Mouse (Mus musculus): ENCODE measurements around the gene Nup88.

The Nup88 gene

DNA sequence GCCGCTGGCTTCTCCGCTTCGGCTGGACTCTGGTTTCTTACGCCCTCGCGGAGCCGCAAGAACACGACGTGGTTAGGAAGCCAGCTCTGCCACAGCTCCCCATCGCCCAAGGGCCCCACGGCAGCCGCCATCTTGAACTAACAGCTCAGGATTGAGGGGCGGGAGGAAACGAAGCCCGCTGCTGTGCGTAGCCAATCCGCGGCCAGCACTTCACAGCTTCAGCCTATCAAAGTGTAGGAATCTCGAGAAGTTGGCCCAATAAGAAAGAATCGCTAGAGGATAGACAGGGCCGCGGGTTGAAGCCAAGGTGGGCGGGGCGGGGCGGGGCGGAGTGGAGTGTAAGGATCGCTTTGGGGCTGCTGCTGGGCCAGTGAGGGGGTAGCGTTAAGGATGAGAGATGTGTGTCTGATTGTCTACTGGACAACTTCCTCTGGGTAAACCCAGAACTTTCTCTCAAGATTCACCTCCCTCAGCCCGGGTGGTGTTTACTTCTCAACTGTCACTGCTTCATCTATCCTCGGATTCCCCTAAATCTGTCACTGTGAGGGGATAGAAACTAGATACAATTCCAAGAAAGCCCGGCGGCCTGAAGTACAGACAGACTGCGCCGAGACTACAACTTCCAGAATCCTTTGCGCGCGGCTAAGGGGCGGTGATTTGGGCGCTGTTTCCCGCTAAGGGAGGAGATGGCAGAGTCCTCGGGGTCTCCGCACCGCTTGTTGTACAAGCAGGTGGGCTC lies at the start of gene Nup88, which contains the start of gene Rpain:
Gene Nup88, minus strand, starts transcription at position 153 of the 739 bp plus-strand sequence.
Gene Rpain, plus strand, starts transcription at position 393 of the 739 bp plus-strand sequence.
- DNase-seq (ENCODE audit: low read depth, low spot score), result peak; percentile 96

DNA sequence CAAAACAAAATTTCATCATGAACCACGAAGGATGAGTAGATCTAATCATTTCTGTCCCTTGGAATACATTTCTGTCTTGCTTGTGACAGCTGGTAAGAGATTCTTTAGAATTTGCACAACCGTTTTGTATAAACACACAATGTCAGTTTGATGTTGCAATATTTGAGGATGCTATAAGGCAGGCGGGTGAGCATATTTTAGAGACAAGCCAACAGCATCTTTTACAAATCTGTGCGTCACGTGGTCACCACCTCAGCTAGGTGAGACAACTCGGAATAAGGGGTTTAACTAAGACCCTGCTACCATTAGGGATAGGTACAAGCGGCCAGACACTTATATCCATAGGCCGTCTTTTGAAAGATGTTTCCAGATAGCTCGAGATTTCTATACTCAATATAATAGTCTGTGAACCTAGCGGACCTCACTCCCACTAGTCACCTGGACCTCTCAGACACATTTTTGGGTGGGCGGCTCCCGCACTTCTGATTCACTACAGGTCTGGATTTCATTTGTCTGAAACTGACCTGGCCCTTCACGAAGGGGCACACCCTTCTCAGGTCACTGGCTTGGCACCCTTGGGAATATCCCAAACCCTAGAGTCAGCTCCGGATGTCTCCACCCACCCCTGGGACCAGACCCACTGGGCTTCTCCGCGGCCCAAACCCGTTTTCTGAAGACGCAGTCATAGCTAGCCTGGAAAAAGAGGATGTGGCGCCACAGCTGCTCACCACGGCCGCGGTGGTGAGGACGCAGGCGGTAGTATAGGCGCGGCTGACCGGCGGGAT lies 48.8 kb upstream of the Nup88 start:
- no peak for DNase-seq (ENCODE audit: low read depth, low spot score)

DNA sequence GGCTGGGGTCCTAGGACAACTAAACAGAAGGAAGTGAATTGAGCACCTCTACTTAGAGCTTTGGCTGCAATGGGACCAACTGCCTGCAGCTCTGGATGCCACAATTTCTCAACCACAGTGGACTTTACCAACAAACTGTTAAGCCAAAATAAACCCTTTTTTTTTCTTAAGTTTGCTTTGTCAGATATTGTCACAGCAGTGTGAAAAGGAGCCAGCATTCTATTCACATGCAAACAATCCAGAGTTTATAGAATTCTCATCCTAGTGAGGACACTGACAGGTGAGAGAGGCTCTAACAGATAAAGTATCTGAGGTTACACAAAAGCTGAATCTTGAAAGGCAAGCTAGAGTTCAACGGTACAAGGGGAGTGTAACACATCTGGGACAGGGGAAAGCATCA lies 47.3 kb upstream of the Nup88 start:
- no peak for DNase-seq (ENCODE audit: low read depth, low spot score)

DNA sequence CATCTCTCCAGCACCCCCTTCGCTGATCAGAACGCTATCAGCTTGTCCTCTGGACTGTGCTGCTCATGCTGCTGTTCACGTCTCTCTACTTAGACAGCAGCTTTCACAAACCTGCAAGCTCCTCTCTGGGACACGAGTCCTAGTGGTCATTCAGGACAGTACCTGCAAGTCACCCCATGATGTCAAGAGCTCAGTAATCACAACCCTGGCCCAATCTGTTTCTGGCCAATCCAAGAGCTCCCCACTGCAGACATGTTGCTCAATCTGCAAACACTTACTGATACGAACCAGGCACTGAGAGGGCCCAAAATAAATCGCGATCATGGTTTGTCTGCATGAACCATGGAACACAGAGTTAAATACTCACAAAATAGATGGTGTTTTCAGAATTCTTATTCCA lies 43.0 kb upstream of the Nup88 start:
- DNase-seq (ENCODE audit: low read depth, low spot score), result no peak

DNA sequence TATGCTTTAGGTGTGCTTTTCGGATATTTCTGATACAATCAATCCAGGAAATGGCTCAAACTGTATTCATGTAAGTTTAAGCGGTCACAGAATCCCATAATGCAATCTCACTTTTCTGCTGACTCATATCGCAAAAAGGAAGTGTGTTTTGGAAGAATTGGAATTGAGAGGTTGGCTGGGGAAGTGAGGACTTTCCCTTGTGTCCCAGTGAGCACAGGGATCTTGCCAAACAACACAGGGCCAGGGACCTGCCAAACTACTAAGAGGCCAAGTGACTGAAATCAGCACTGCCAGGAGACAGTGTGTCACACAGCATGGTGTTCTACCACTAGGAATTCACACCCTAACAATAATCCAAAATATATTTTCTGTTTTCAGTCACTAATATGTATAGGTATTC lies 38.5 kb upstream of the Nup88 start:
- DNase-seq (ENCODE audit: low read depth, low spot score), result peak; percentile 64

DNA sequence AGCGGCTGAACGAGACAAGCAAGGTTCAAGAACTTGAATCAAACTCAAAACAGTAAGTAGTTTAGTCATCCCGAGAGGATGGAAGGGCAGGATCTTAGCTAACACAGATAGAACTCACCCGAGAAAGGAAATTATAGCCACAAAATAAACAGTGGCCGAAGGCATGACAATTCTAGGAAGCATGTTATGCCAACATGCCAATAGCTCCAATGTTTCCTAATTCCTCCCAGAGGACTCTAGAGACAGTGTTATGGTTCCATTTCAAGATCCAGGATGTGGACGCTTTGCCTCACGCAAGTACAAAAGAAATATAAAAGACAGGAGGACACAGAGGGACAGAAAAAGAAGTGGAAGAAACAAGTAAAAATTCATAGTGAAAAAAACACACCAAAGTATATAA lies 38.1 kb upstream of the Nup88 start:
- no peak for DNase-seq (ENCODE audit: low read depth, low spot score)

DNA sequence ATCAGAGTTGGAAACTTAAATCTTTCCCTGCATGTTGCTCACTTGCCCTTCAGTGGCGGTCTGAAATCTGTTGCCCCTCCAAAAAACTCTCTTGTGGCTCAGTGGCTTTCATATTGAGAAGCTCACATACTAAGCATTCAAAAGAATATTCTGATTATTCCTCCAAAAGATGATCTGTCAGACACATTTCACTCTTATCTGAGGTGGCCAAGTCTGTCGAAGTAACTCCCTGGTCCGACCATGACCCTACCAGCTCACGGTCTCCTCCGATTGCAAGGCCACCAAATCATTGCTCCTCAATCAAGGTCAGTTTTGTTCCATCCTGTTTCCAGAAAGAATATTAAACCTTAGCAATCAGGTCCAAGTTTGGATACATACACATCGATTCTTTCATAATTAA lies 37.3 kb upstream of the Nup88 start:
- no peak for DNase-seq (ENCODE audit: low read depth, low spot score)

DNA sequence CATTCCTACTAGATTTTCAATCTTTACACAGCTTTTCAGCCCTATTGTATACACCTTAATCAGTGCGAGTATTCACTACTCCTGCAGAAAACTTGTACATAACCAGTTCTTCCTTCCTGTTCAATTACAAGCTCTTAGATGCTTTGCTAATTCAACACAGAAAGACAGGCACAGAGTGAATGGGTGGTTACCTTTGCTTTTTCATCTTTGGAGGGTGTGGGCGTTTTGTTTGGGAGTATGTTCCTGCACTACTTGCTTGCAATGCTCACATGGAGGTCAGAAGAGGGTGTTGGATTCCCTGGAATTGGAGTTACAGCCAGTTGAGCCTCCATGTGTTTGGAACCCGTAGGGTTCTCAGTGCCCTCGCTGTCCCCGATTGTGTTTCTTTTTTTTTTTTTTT lies 35.3 kb upstream of the Nup88 start:
- no peak for DNase-seq (ENCODE audit: low read depth, low spot score)

DNA sequence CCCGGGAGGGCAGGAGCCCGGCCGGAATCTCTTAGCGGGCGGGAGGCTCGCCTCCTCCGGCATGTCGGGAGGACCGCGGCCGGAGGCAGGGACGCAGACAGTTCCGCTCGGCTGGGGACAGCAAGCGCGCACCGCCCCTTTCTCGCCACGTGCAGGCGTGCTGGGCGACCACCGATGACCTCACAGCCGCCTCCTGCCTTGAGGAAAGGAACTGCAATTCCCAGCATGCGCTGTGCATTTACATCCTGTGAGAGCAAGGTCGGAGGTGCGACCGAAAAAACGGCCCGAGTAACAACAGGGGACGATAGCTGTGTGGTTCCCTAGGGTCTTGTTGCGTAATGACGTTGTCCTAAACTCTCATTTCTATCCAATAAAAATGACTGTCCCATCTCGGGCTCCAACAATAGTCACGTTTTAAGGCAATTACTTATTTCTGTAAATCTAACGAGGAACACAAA lies 34.6 kb upstream of the Nup88 start, which contains the start of gene Dhx33:
Gene Dhx33, minus strand, starts transcription at position 122 of the 458 bp plus-strand sequence.
- DNase-seq (ENCODE audit: low read depth, low spot score), result peak; percentile 96

DNA sequence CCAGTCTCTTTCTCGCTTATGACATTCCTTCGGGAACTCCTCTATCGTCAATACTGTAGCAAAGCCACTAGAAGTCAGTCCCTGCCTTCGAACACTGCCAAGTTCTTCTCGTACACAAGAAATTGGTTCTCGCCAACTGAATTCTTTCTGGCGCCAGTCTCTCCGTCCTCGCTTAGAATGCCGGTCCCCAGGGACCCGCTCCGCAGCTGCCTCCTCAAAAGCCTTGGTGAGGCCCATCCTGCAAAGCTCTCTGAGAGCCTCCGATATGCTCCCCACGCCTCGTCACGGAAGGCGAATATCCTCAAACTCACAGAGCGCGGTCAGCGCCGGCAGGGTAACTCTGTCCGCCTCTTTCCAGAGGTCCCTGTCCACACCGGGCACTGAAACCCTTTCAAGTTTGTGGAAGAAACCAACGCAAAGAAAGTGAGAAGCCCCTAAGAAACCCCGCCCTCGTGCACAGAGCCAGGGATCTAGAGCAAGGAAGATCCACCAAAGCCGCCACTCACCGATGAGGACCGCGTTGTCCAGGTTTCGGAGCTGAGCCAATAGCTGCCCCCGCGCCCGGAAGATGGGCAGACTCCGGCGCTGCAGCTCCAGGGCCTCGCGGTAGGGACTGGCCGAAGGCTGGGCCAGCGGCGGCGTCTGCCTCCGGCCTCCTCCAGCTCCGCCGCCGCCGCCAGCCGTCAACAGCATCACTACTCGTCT lies 34.0 kb upstream of the Nup88 start:
- DNase-seq (ENCODE audit: low read depth, low spot score), result peak; percentile 43

DNA sequence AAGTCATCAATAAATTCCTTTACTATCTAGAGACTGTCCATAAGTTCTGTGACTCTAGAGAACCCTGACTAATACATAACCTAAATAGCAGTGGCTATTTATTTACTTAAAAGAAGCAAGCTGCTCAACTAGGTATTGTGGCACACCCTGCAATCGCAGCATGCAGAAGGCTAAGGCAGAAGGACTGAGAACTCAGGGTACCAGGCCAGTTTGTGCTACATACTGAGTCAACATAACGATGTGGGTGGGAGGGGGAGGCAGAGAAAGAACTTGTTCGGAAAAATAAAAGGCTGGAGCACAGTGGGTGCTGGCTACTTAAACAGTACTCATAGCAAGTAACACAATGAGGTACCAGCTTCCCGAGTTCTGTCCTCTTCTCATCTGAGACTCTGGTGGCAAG lies 31.4 kb upstream of the Nup88 start:
- DNase-seq (ENCODE audit: low read depth, low spot score), result no peak

DNA sequence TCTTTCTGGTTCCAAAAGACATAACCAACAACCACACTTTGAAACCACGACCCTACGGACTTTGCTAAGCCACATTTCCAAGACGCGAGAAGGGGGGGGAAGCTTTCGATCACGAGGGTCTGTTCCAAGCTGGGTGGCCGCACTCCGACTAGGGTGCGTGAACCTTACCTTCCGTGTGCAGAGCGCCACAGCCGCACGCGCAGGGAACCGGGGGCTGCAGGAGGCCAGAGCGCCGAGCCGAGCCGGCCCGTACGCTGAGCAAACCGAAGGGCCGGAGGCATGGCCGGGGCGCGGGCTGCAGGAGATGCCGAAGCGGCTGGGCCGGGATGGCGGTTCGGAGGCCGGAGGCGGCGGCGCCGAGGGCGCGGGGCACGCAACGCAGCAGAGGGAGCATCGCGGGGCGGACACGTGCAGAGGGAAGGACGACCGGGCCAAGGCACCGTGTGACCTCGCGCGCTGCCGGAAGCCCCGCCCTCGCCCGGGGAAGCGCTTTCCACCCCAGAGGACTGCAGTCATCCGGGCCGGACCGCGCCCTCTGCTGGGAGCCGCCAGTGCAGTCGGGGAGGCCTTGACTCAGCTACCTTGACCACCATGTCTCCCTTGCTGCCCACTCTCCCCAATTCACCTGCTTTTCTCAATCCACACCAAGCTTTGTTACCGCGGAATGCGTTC lies 12.9 kb upstream of the Nup88 start, which contains the start of gene C1qbp:
Gene C1qbp, minus strand, starts transcription at position 470 of the 672 bp plus-strand sequence.
- DNase-seq (ENCODE audit: low read depth, low spot score), result peak; percentile 87

DNA sequence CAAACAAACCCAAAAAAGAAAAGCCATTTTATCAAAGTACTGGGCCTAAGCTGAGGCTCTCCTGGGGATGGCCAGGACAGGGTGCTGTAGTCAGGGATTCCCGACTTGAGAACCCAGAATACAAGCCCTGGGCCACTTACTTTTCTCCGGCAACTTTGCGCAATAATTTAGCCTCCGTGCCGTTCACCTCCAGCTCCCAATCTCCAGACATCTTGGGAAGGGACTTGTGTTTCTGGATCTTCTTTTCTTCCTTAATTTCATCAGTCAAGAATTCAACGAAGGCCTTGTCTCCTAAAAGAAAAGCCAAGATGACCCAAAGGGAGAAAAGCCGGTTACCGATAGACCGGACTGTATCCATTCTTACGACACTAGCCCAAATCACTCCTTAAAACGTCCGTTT lies 12.3 kb upstream of the Nup88 start:
- DNase-seq (ENCODE audit: low read depth, low spot score), result no peak

DNA sequence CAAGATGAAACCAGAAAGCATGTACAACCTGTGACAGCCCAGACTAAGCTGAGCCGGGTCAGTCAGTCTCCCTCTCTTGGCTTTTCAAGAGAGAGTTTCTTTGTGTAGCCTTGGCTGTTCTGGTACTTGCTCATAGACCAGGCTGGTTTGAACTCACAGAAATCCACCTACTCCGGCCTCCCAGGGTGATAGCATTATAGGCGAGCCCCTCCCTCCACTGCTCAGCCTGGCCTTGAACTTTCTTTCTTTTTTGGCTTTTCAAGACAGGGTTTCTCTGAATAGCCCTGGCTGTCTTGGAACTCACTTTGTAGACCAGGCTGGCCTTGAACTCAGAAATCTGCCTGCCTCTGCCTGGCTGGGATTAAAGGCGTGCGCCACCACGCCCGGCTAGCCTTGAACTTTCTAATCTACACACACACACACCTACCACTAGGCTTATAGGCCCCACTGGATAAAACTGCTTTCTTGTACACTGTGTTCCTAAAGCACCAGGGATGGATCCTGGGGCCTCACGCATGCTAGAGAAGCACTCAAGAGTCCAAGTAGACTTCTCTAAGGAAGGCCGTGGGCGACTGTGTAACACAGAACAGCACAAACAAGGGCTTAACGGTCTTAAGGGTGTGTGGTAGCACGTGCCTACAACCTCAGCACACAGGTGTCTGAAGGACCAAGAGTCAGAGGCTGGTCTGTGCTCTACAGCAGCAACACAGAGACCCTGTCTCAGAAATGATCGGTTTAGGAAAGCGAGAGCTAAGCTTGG lies 11.2 kb upstream of the Nup88 start:
- no peak for DNase-seq (ENCODE audit: low read depth, low spot score)

DNA sequence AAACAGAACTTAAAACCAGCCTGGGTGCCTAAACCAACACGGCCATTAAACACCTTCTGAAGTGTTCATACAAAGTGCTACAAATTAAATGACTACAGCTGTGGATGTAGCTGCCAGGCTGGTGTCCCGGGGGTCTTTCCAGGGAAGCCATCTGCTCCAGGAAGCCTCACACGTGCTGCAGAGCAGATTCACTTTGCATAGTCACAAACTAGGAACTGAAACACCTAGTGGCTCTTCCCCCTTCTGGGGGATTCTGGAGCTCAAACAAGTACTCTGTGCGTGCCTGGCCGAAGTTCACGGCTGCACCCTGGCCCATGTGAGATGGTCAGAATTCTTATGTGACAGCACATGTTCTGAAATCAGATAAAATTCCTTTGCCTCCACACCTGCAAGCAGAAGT lies 10.5 kb upstream of the Nup88 start:
- no peak for DNase-seq (ENCODE audit: low read depth, low spot score)

DNA sequence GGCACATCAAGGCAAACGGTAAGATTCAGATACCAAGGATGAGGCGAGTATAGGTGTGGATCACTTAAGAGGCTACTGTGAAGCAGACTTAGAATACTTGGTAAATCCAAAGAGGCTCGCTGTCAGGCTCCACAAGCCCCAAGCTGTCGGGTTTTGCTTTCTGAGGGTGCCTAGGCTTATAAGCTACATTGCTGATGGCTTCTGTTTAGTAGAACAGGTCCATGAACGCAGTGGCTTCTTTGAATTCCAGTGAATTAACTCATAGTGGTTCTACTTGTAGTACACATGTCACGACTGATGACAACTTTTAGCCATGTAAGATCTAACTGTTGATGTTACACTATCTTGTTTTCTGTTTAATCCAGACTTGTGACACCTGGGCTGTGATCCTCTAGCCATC lies 7.5 kb upstream of the Nup88 start:
- DNase-seq (ENCODE audit: low read depth, low spot score), result no peak

DNA sequence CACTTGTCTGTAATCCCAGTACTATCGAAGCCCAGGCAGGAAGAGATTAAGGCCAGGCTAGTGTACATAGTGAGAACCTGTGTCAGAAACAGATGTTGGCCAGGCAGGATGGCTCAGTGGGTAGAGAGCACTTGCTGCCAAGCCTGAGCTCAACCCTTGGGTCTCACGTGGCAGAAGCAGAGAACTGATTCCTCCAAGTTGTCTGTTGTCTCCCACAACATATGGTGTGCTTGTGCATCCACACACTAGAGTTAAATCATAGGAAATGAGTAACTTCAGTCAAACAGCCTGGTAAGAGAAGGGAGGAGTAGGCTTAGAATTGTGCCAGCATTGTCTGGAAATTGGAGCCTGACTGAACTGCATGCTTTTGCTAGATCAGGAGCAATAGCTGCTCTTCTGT lies 5.4 kb upstream of the Nup88 start:
- DNase-seq (ENCODE audit: low read depth, low spot score), result no peak

DNA sequence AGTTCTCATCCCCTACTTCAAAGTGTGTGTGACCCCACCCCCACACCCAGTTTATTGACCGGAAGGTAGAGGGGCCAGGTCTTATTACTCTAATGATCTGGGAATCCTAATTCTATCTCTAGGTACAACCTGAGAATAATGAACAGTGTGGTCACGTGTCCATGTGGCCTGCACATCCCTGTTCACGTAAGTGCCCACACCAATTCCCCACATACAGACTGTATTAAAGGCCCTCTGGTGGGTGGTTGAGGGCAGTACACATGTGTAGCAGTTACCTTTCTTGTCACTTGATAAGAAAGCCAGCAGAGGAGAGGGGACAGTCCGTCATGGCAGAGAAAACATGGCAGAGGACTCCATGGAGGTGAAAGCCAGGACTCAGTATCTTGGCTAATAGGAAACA lies 4.2 kb upstream of the Nup88 start:
- no peak for DNase-seq (ENCODE audit: low read depth, low spot score)

DNA sequence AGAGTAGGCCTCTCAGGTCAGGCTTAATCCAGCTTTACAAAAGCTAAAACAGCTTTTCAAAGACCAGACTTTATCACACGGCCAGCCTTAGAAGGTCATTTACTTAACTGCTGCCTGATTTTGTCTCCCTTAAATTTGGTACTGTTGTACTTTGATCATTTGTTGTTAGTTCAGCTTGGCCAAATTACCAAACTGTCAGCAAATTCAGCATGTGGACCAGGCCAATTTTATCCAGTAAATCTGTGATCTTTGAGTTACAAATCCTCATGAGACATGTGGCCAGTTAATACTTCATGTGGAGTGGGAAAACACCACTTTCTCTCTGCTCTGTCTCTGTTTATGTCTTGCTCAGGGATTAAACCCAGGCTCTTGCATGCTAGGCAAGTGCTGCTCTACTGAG lies 2.8 kb upstream of the Nup88 start:
- no peak for DNase-seq (ENCODE audit: low read depth, low spot score)

DNA sequence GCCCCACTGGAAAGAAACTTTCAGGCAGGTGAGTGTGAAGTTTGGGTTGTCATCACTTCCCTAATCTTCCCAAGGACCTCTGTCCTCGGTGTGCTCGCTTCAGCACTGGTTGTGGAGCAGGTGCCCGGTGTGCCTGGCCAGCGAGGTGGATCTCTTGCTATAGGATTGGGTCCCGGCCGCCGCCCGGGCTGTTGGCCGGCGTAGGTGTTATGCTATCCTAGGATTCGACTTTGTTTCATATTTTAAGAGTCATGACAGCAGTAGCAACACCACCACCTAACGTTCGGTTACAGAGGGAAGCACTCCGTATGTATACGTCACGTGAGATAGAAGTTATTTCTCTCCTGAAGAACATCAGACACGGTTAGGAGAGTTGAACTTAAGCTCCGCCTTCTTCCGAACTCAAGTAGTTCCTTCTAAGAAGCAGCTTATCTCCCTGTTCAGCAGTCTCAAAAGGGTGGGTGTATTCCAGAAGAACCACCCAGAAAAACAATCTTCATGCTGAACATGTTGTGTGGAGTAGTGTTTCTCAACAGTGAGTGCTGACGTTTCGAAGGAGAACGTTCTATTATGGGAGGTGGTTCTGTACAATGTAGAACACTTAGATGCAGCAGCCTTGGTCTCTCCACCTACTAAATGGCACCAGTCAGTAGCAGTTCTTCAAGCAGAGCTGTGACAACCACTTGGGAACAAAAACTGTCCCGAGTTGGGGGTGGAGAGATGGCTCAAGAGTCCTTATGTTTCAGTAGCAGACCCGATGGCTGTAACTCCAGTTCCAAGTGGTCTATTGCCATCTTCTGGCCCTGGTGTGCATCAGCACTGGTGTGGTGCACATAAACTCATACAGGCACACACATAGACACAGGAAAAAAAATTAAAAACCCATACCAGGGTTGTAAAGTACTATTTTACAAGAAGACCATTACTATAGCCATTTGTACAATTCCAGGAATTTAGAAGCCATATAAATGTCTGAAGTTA lies 1.1 kb upstream of the Nup88 start:
- peak; percentile 40 for DNase-seq (ENCODE audit: low read depth, low spot score)
